Mouse (Mus musculus): ENCODE results near the gene Gm20388. TPM values are rescaled to one million over a fixed set of nuclear protein-coding genes. Genes with fewer than 3 reads are reported as not detected.

Gm20388 gene
- total and polyA plus RNA-seq, 2 experiments from 2014 or later: 17.3 TPM; not detected in 1

DNA sequence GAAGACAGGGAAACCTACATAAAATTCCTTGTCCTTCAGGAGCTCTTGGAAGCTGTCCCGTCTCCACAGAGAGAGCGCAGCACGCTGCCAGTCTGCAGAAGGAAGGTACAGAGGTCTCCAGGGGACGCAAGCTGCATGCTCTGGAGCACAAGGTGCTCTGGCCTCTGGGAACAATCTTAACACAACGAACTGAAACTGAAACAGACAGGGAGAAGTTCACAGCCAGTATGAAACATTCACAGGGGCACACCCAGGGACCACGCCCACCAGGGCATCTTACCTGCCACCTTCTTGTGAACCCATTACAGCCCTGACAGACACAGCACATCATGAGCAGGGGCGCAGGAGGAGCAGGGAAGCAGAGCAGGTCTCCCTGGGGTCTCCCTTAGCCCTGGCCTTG, 3373.3 kb downstream of the Gm20388 start:
- no peak overlapping the region for H3K4me2 ChIP-seq (ENCODE audit: low read depth, low read length)
- H3K36me3 ChIP-seq (replicated peaks; ENCODE audit: control insufficient read depth, insufficient read depth, low read length): 0 out of 2 replicates have a peak, but pooled peaks cover 3% of the 10 kb centered on the region
- H3K4me3 ChIP-seq (ENCODE audit: low read depth, low read length): no peak overlapping the region
- no peak for ATAC-seq (ENCODE audit: insufficient read depth, low read depth)
- no peaks in the 10 kb centered on the region for H3K27me3 ChIP-seq (ENCODE audit: control insufficient read depth, insufficient read depth, low read length)
- TF ChIP-seq CTCF (IDR thresholded peaks at IDR 0.05; ENCODE audit: low read depth) (no peak), EP300 (IDR thresholded peaks at IDR 0.05; ENCODE audit: low read depth) (no peak)
- WGBS: 76% methylated on average over 7 of the region's 7 CpGs
- no peak overlapping the region for H3K9ac ChIP-seq (replicated peaks; ENCODE audit: low read depth, low read length)
- H3K4me1 ChIP-seq (ENCODE audit: control insufficient read depth, insufficient read depth): no peaks in the 10 kb centered on the region
- no peak for DNase-seq (ENCODE audit: low spot score)
- no peak overlapping the region for H3K27ac ChIP-seq (ENCODE audit: low read depth)
- no peaks in the 10 kb centered on the region for H3K9me3 ChIP-seq (replicated peaks; ENCODE audit: control insufficient read depth, low read length)

DNA sequence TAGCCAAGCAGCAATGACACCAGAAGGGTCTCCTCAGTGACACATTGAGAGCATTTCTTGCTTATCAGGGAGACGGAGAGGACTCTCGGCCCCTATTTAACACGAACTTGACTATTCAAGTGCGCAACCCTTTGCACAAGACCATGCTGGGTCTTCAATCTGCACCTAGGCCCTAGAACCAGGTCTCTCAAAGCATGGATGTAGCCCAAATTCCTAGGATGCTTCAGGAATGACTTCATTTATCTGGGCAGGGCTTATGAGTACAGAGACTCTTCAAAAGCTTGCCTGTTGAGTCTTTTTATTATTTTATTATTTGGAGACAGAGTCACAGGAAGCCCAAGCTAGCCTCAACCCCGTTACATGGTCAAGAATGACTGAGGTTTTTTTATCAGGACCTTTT, 3373.9 kb downstream of the Gm20388 start:
- TF ChIP-seq EP300 (IDR thresholded peaks at IDR 0.05; ENCODE audit: low read depth): no peak
- no peak for TF ChIP-seq CTCF (IDR thresholded peaks at IDR 0.05; ENCODE audit: low read depth)
- ATAC-seq (ENCODE audit: insufficient read depth, low read depth) (no peak), DNase-seq (ENCODE audit: low spot score) (no peak)
- H3K4me3 ChIP-seq (ENCODE audit: low read depth, low read length): no peak overlapping the region
- 0 out of 2 replicates have a peak, but pooled peaks cover 3% of the 10 kb centered on the region for H3K36me3 ChIP-seq (replicated peaks; ENCODE audit: control insufficient read depth, insufficient read depth, low read length)
- H3K4me2 ChIP-seq (ENCODE audit: low read depth, low read length): no peak overlapping the region
- no peaks in the 10 kb centered on the region for H3K4me1 ChIP-seq (ENCODE audit: control insufficient read depth, insufficient read depth)
- no peak overlapping the region for H3K27ac ChIP-seq (ENCODE audit: low read depth)
- no peak overlapping the region for H3K9ac ChIP-seq (replicated peaks; ENCODE audit: low read depth, low read length)
- H3K27me3 ChIP-seq (ENCODE audit: control insufficient read depth, insufficient read depth, low read length): no peaks in the 10 kb centered on the region
- no peaks in the 10 kb centered on the region for H3K9me3 ChIP-seq (replicated peaks; ENCODE audit: control insufficient read depth, low read length)
- 54% methylated on average over 5 of the region's 5 CpGs for WGBS

DNA sequence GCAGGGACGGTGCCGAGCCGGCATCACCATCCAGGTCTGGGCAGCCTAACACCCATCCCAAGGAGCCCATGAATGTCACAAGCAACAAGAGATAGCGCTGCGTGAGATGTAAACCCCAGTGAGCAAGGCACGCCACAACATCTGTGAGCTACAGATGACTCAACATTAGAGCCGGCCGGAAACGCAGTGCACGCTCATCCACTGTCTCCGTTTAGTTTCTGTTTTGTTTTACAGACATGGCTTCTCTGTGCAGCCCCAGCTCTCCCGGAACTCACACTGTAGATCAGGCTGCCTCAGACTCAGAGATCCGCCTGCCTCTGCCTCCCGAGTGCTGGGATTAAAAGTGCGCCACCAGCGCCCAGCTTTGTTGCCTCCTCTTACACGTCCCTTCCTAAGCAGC, 3376.7 kb downstream of the Gm20388 start:
- DNase-seq (ENCODE audit: low spot score) (no peak), ATAC-seq (ENCODE audit: insufficient read depth, low read depth) (no peak)
- Histone ChIP-seq H3K27me3 (ENCODE audit: control insufficient read depth, insufficient read depth, low read length) (no peaks in the 10 kb centered on the region), H3K4me3 (ENCODE audit: low read depth, low read length) (no peak overlapping the region), H3K4me2 (ENCODE audit: low read depth, low read length) (no peak overlapping the region), H3K9me3 (replicated peaks; ENCODE audit: control insufficient read depth, low read length) (no peaks in the 10 kb centered on the region), H3K36me3 (replicated peaks; ENCODE audit: control insufficient read depth, insufficient read depth, low read length) (no peaks in the 10 kb centered on the region), H3K27ac (ENCODE audit: low read depth) (no peak overlapping the region), H3K9ac (replicated peaks; ENCODE audit: low read depth, low read length) (no peak overlapping the region), H3K4me1 (ENCODE audit: control insufficient read depth, insufficient read depth) (no peaks in the 10 kb centered on the region)
- no peak for TF ChIP-seq CTCF (IDR thresholded peaks at IDR 0.05; ENCODE audit: low read depth)
- TF ChIP-seq EP300 (IDR thresholded peaks at IDR 0.05; ENCODE audit: low read depth): no peak
- 94% methylated on average over 17 of the region's 17 CpGs for WGBS

DNA sequence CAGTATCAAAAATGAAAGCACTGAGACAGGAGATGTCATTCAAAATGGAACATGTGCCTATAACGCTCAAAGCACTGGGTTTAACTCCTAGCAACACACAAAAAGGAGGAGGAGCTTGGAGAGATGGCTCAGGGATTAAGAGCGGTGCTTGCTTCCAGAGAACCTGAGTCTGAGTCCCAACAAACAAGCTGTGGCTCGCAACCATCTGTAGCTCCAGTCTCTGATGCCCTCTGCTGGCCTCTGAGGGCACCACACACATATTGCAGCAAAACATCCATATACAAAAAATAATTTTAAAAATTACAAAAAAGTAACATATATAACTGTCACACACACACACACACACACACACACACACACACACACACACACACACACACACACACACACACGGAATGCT, 3379.5 kb downstream of the Gm20388 start:
- no peak overlapping the region for H3K9ac ChIP-seq (replicated peaks; ENCODE audit: low read depth, low read length)
- H3K4me2 ChIP-seq (ENCODE audit: low read depth, low read length): no peak overlapping the region
- 80% methylated on average over 4 of the region's 4 CpGs for WGBS
- H3K27me3 ChIP-seq (ENCODE audit: control insufficient read depth, insufficient read depth, low read length): no peaks in the 10 kb centered on the region
- H3K27ac ChIP-seq (ENCODE audit: low read depth): no peak overlapping the region
- ATAC-seq (ENCODE audit: insufficient read depth, low read depth) (no peak), DNase-seq (ENCODE audit: low spot score) (no peak)
- no peaks in the 10 kb centered on the region for H3K9me3 ChIP-seq (replicated peaks; ENCODE audit: control insufficient read depth, low read length)
- H3K4me3 ChIP-seq (ENCODE audit: low read depth, low read length): no peak overlapping the region
- peak; percentile 43 for TF ChIP-seq CTCF (IDR thresholded peaks at IDR 0.05; ENCODE audit: low read depth)
- no peak for TF ChIP-seq EP300 (IDR thresholded peaks at IDR 0.05; ENCODE audit: low read depth)
- H3K36me3 ChIP-seq (replicated peaks; ENCODE audit: control insufficient read depth, insufficient read depth, low read length): 0 out of 2 replicates have a peak, but pooled peaks cover 5% of the 10 kb centered on the region
- no peaks in the 10 kb centered on the region for H3K4me1 ChIP-seq (ENCODE audit: control insufficient read depth, insufficient read depth)

DNA sequence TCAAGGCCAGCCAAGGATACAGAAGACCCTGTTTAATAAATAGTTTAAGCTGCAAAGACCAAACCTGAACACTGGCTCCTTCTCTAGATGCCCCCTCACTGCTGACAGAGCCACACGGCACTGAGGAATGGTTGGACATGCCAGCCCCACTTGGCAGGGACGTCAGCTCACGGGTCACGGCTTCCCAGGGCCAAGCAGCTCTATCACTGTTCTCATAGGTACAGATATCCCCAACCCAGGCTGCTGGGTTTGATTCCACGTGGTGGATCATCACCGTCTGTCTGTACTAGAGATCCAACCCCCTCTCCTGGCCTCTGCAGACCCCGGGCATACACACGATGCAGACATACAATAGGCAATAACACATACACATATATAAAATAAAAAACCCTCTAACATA, 3380.0 kb downstream of the Gm20388 start:
- H3K4me2 ChIP-seq (ENCODE audit: low read depth, low read length): no peak overlapping the region
- H3K4me1 ChIP-seq (ENCODE audit: control insufficient read depth, insufficient read depth): no peaks in the 10 kb centered on the region
- H3K27ac ChIP-seq (ENCODE audit: low read depth): no peak overlapping the region
- no peak overlapping the region for H3K9ac ChIP-seq (replicated peaks; ENCODE audit: low read depth, low read length)
- H3K9me3 ChIP-seq (replicated peaks; ENCODE audit: control insufficient read depth, low read length): no peaks in the 10 kb centered on the region
- no peak for ATAC-seq (ENCODE audit: insufficient read depth, low read depth)
- H3K27me3 ChIP-seq (ENCODE audit: control insufficient read depth, insufficient read depth, low read length): no peaks in the 10 kb centered on the region
- H3K36me3 ChIP-seq (replicated peaks; ENCODE audit: control insufficient read depth, insufficient read depth, low read length): 0 out of 2 replicates have a peak, but pooled peaks cover 5% of the 10 kb centered on the region
- DNase-seq (ENCODE audit: low spot score): no peak
- 75% methylated on average over 8 of the region's 8 CpGs for WGBS
- H3K4me3 ChIP-seq (ENCODE audit: low read depth, low read length): no peak overlapping the region
- TF ChIP-seq EP300 (IDR thresholded peaks at IDR 0.05; ENCODE audit: low read depth) (no peak), CTCF (IDR thresholded peaks at IDR 0.05; ENCODE audit: low read depth) (no peak)

DNA sequence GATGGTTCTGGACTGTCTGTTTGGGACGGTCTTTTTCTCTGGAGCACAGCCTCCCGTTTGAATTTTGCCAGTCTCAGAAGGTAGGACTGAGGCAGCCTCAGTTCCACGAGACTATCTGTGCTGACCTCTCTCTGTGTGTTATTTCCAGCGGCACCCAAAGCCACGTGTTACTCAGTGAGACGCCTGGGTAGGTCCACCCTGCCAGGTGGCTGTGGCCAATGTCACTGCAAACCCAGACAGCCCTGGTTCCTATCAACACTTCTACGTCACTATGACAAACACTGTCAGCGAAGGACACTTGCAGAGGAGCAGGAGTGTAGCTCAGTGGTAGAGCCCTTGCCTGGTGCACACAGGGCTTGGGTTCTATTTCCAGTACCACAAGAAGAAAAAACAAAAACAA, 3381.1 kb downstream of the Gm20388 start:
- ATAC-seq (ENCODE audit: insufficient read depth, low read depth): peak; percentile 90
- 46% methylated on average over 8 of the region's 8 CpGs for WGBS
- H3K27me3 ChIP-seq (ENCODE audit: control insufficient read depth, insufficient read depth, low read length): no peaks in the 10 kb centered on the region
- H3K4me2 ChIP-seq (ENCODE audit: low read depth, low read length): no peak overlapping the region
- H3K36me3 ChIP-seq (replicated peaks; ENCODE audit: control insufficient read depth, insufficient read depth, low read length): 0 out of 2 replicates have a peak, but pooled peaks cover 5% of the 10 kb centered on the region
- H3K4me1 ChIP-seq (ENCODE audit: control insufficient read depth, insufficient read depth): no peaks in the 10 kb centered on the region
- peak; percentile 64 for DNase-seq (ENCODE audit: low spot score)
- TF ChIP-seq EP300 (IDR thresholded peaks at IDR 0.05; ENCODE audit: low read depth) (no peak), CTCF (IDR thresholded peaks at IDR 0.05; ENCODE audit: low read depth) (no peak)
- H3K9me3 ChIP-seq (replicated peaks; ENCODE audit: control insufficient read depth, low read length): no peaks in the 10 kb centered on the region
- H3K4me3 ChIP-seq (ENCODE audit: low read depth, low read length): no peak overlapping the region
- no peak overlapping the region for H3K9ac ChIP-seq (replicated peaks; ENCODE audit: low read depth, low read length)
- H3K27ac ChIP-seq (ENCODE audit: low read depth): no peak overlapping the region
